Mouse (Mus musculus): ENCODE data around the gene Vps52. TPM values are rescaled to one million over a fixed set of nuclear protein-coding genes. Genes with fewer than 3 reads are reported as not detected.
"Not testable (repeated sequence)": the region's sequence is repeated elsewhere in the genome, so short reads cannot be mapped to it uniquely, and the experiment has no call there.

Vps52 gene
- total and polyA plus RNA-seq, 2 experiments from 2014 or later: 46.8 to 66.1 TPM

- peak; percentile 89 for DNase-seq
- ATAC-seq: peak; percentile 84
- Histone ChIP-seq H3K27ac (ENCODE audit: low read depth, low read length) (peak within 1 kb of the TSS; percentile 91), H3K27me3 (ENCODE audit: insufficient read depth, low read length) (no peaks in the 10 kb centered on the region), H3K4me3 (ENCODE audit: low read depth, low read length) (peak within 1 kb of the TSS; percentile 49), H3K36me3 (ENCODE audit: insufficient read depth) (peaks cover 38% of the 10 kb centered on the region), H3K4me2 (ENCODE audit: low read depth) (peak within 1 kb of the TSS; percentile 97), H3K4me1 (ENCODE audit: insufficient read depth) (peaks cover 17% of the 10 kb centered on the region), H3K9ac (peak within 1 kb of the TSS; percentile 76), H3K9me3 (ENCODE audit: low read length) (no peaks in the 10 kb centered on the region)
- peak; percentile 37 for TF ChIP-seq CTCF (IDR thresholded peaks at IDR 0.05; ENCODE audit: low read depth)
- 4% methylated on average over 45 of the region's 45 CpGs for WGBS
Measured at GRCm38 (mm10) chr17:33951021-33951946, 4.3 kb upstream of the Vps52 start, which contains the start of gene B3galt4. Gene B3galt4 (minus strand): TSS chr17:33951488.

GRCm38 (mm10) chr17:33952015-33952414 is 3.6 kb upstream of the Vps52 start:
- ATAC-seq; H3K27ac ChIP-seq (ENCODE audit: low read depth, low read length); H3K27me3 ChIP-seq (ENCODE audit: insufficient read depth, low read length); H3K9me3 ChIP-seq (ENCODE audit: low read length); DNase-seq; H3K4me3 ChIP-seq (ENCODE audit: low read depth, low read length): not testable (repeated sequence)
- Histone ChIP-seq H3K9ac (0 out of 2 replicates have a peak overlapping the region, but pooled peaks have one; percentile 76), H3K36me3 (ENCODE audit: insufficient read depth) (peaks cover 32% of the 10 kb centered on the region), H3K4me2 (ENCODE audit: low read depth) (peak overlapping the region; percentile 97), H3K4me1 (ENCODE audit: insufficient read depth) (peaks cover 17% of the 10 kb centered on the region)
- 79% methylated on average over 13 of the region's 13 CpGs for WGBS

- no peak for TF ChIP-seq CTCF (IDR thresholded peaks at IDR 0.05; ENCODE audit: low read depth)
- no peak overlapping the region for H3K9ac ChIP-seq
- no peak overlapping the region for H3K4me2 ChIP-seq (ENCODE audit: low read depth)
- peaks cover 17% of the 10 kb centered on the region for H3K4me1 ChIP-seq (ENCODE audit: insufficient read depth)
- no peak overlapping the region for H3K4me3 ChIP-seq (ENCODE audit: low read depth, low read length)
- peaks cover 31% of the 10 kb centered on the region for H3K36me3 ChIP-seq (ENCODE audit: insufficient read depth)
- H3K27ac ChIP-seq (ENCODE audit: low read depth, low read length): 0 out of 2 replicates have a peak overlapping the region, but pooled peaks have one; percentile 15
- 76% methylated on average over 4 of the region's 4 CpGs for WGBS
- ATAC-seq: no peak
- H3K9me3 ChIP-seq (ENCODE audit: low read length): no peaks in the 10 kb centered on the region
- H3K27me3 ChIP-seq (ENCODE audit: insufficient read depth, low read length): no peaks in the 10 kb centered on the region
- no peak for DNase-seq
Measured at GRCm38 (mm10) chr17:33952879-33953278, 2.7 kb upstream of the Vps52 start.

GRCm38 (mm10) chr17:33953310-33953709 is 2.3 kb upstream of the Vps52 start:
- 84% methylated on average over 3 of the region's 3 CpGs for WGBS
- DNase-seq: no peak
- 0 out of 2 replicates have a peak overlapping the region, but pooled peaks have one; percentile 15 for H3K27ac ChIP-seq (ENCODE audit: low read depth, low read length)

GRCm38 (mm10) chr17:33953961-33954565 is 1.5 kb upstream of the Vps52 start:
- H3K9me3 ChIP-seq (ENCODE audit: low read length): no peaks in the 10 kb centered on the region
- no peak overlapping the region for H3K27ac ChIP-seq (ENCODE audit: low read depth, low read length)
- TF ChIP-seq CTCF (IDR thresholded peaks at IDR 0.05; ENCODE audit: low read depth): no peak
- peak overlapping the region; percentile 55; the same call in 1 of the 2 replicates for H3K4me3 ChIP-seq (ENCODE audit: low read depth, low read length)
- peak overlapping the region; percentile 58 for H3K4me2 ChIP-seq (ENCODE audit: low read depth)
- peaks cover 32% of the 10 kb centered on the region for H3K36me3 ChIP-seq (ENCODE audit: insufficient read depth)
- peaks cover 17% of the 10 kb centered on the region for H3K4me1 ChIP-seq (ENCODE audit: insufficient read depth)
- H3K27me3 ChIP-seq (ENCODE audit: insufficient read depth, low read length): no peaks in the 10 kb centered on the region
- 24% methylated on average over 5 of the region's 5 CpGs for WGBS
- ATAC-seq (no peak), DNase-seq (no peak)
- H3K9ac ChIP-seq: peak overlapping the region; percentile 82

More at GRCm38 (mm10) chr17:33953310-33953709, 2.3 kb upstream of the Vps52 start:
- Histone ChIP-seq H3K9me3 (ENCODE audit: low read length) (no peaks in the 10 kb centered on the region), H3K4me3 (ENCODE audit: low read depth, low read length) (no peak overlapping the region), H3K36me3 (ENCODE audit: insufficient read depth) (peaks cover 33% of the 10 kb centered on the region), H3K4me2 (ENCODE audit: low read depth) (no peak overlapping the region), H3K9ac (no peak overlapping the region), H3K27me3 (ENCODE audit: insufficient read depth, low read length) (no peaks in the 10 kb centered on the region), H3K4me1 (ENCODE audit: insufficient read depth) (peaks cover 17% of the 10 kb centered on the region)
- no peak for ATAC-seq
- no peak for TF ChIP-seq CTCF (IDR thresholded peaks at IDR 0.05; ENCODE audit: low read depth)

GRCm38 (mm10) chr17:33954646-33955554 is 712 bp upstream of the Vps52 start:
- no peak for DNase-seq
- peak; percentile 12 for ATAC-seq
- Histone ChIP-seq H3K4me3 (ENCODE audit: low read depth, low read length) (peak overlapping the region; percentile 55), H3K9me3 (ENCODE audit: low read length) (no peaks in the 10 kb centered on the region), H3K36me3 (ENCODE audit: insufficient read depth) (peaks cover 39% of the 10 kb centered on the region), H3K27ac (ENCODE audit: low read depth, low read length) (peak overlapping the region; percentile 93), H3K4me2 (ENCODE audit: low read depth) (peak overlapping the region; percentile 58), H3K27me3 (ENCODE audit: insufficient read depth, low read length) (no peaks in the 10 kb centered on the region), H3K4me1 (ENCODE audit: insufficient read depth) (peaks cover 13% of the 10 kb centered on the region; the same call in 1 of the 2 replicates), H3K9ac (peak overlapping the region; percentile 82)
- WGBS: under 1% methylated on average over 33 of the region's 33 CpGs
- TF ChIP-seq CTCF (IDR thresholded peaks at IDR 0.05; ENCODE audit: low read depth): no peak

Measured in forebrain, postnatal 0 days (tissue).